Mouse (Mus musculus): Measurements from ENCODE around the gene Basp1. TPM values are rescaled to one million over a fixed set of nuclear protein-coding genes. Genes with fewer than 3 reads are reported as not detected.
A peak's percentile ranks its signal among the peaks of the same experiment; 100 is the strongest.
"Not testable (repeated sequence)": the region's sequence is repeated elsewhere in the genome, so short reads cannot be mapped to it uniquely, and the experiment has no call there.

The Basp1 gene
- total RNA-seq (2021) = 1 to 10 TPM; 1.9 to 2.4 TPM
- polyA plus RNA-seq (2012; rRNA removed) = 1.5 and 1.8 TPM in 2 replicates
- long read RNA-seq = 0 reads

DNA sequence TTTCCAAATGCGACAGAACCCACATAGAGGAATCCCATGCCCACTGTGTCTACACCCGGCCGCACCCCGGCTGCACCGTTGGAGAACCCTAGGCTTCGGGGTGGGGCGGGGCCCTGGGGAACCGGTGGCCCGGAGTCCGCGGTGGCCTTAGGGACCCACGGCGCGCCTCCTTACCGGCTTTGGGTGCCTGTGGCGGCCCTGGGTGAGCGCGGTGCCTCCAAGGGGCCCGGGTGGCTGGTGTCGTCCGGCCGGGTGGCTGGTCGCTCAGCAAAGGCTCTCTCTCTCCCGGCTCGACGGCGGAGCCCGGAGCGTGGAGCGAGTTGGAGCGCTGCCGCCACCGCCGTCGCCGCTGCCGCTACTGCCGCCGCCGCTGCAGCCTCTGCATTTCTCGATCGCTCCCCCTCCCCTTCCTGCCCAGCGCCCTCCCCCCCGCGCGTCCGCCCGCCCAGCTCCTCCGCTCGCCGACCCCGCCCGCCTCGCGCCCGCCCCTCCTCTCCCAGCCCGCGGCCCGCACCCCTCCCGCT is at the start of gene Basp1:
Gene Basp1 (minus strand): TSS at position 387 of the 524 bp plus-strand sequence.
- WGBS = under 1% methylated on average over 40 of the region's 60 CpGs
- intact Hi-C loops (cut with DNase I) = loop anchor here (5.0 to 10.0 kb wide), 3 partner anchors 269 to 571 kb away; partner anchors contain the start of gene Zfp622
- H3K27me3 ChIP-seq (ENCODE audit: control insufficient read depth, insufficient read depth, low read length) = peaks cover 7% of the 10 kb centered on the region
- peak; percentile 51 to 65 for DNase-seq
- H3K79me2 ChIP-seq (replicated peaks; ENCODE audit: control insufficient read depth, insufficient read depth, low read length) = no peaks in the 10 kb centered on the region
- H3K9ac ChIP-seq (ENCODE audit: low read depth, low read length) = peak within 1 kb of the TSS; percentile 61
- H3K27ac ChIP-seq = no peak within 1 kb of the TSS
- peak within 1 kb of the TSS; percentile 52 for H3K4me3 ChIP-seq
- H3K4me1 ChIP-seq (ENCODE audit: control insufficient read depth, insufficient read depth, low read length) = peaks cover 2% of the 10 kb centered on the region; the same call in 1 of the 2 replicates
- H3K36me3 ChIP-seq (ENCODE audit: control insufficient read depth, insufficient read depth, low read length) = no peaks in the 10 kb centered on the region
- no peak for TF ChIP-seq EP300 (IDR thresholded peaks at IDR 0.05; ENCODE audit: insufficient read depth, low read depth, low read length)
- no peak for TF ChIP-seq POLR2A (IDR thresholded peaks at IDR 0.05; ENCODE audit: insufficient read depth, low read depth, low read length)
- no peak for TF ChIP-seq CTCF (IDR thresholded peaks at IDR 0.05)

- not testable (repeated sequence) for H3K36me3 ChIP-seq (ENCODE audit: control insufficient read depth, insufficient read depth, low read length); H3K9ac ChIP-seq (ENCODE audit: low read depth, low read length); DNase-seq; H3K79me2 ChIP-seq (replicated peaks; ENCODE audit: control insufficient read depth, insufficient read depth, low read length); H3K27me3 ChIP-seq (ENCODE audit: control insufficient read depth, insufficient read depth, low read length); H3K4me1 ChIP-seq (ENCODE audit: control insufficient read depth, insufficient read depth, low read length); H3K4me3 ChIP-seq; H3K27ac ChIP-seq
- intact Hi-C loops (cut with DNase I) = loop anchor here (5.0 kb wide), 1 partner anchor 119 kb away; no protein-coding TSS in a partner anchor
Observed at GRCm38 (mm10) chr15:25463076-25463475, 49.5 kb upstream of the Basp1 start.

- no peaks in the 10 kb centered on the region for H3K27me3 ChIP-seq (ENCODE audit: control insufficient read depth, insufficient read depth, low read length)
- no peak overlapping the region for H3K27ac ChIP-seq
- H3K36me3 ChIP-seq (ENCODE audit: control insufficient read depth, insufficient read depth, low read length) = peaks cover 3% of the 10 kb centered on the region
- DNase-seq = no peak
- no peak overlapping the region for H3K9ac ChIP-seq (ENCODE audit: low read depth, low read length)
- H3K4me3 ChIP-seq = no peak overlapping the region
- TF ChIP-seq CTCF (IDR thresholded peaks at IDR 0.05) = no peak
- no peak for TF ChIP-seq EP300 (IDR thresholded peaks at IDR 0.05; ENCODE audit: insufficient read depth, low read depth, low read length)
- no peak for TF ChIP-seq POLR2A (IDR thresholded peaks at IDR 0.05; ENCODE audit: insufficient read depth, low read depth, low read length)
- no peaks in the 10 kb centered on the region for H3K79me2 ChIP-seq (replicated peaks; ENCODE audit: control insufficient read depth, insufficient read depth, low read length)
- intact Hi-C loops (cut with DNase I) = loop anchor here (5.0 kb wide), 1 partner anchor 120 kb away; no protein-coding TSS in a partner anchor
- 86% methylated on average over 6 of the region's 6 CpGs for WGBS
- H3K4me1 ChIP-seq (ENCODE audit: control insufficient read depth, insufficient read depth, low read length) = peaks cover 2% of the 10 kb centered on the region
Observed at GRCm38 (mm10) chr15:25462056-25462762, 48.6 kb upstream of the Basp1 start.

- Histone ChIP-seq H3K27ac (peak overlapping the region; percentile 81), H3K4me1 (ENCODE audit: control insufficient read depth, insufficient read depth, low read length) (peaks cover 2% of the 10 kb centered on the region), H3K36me3 (ENCODE audit: control insufficient read depth, insufficient read depth, low read length) (peaks cover 3% of the 10 kb centered on the region), H3K9ac (ENCODE audit: low read depth, low read length) (no peak overlapping the region), H3K79me2 (replicated peaks; ENCODE audit: control insufficient read depth, insufficient read depth, low read length) (no peaks in the 10 kb centered on the region), H3K27me3 (ENCODE audit: control insufficient read depth, insufficient read depth, low read length) (no peaks in the 10 kb centered on the region), H3K4me3 (no peak overlapping the region)
- DNase-seq = peak in 1 of 2 experiments; percentile 9
- WGBS = 18% methylated on average over 7 of the region's 7 CpGs
- peak; percentile 28; the same call in 1 of the 2 replicates for TF ChIP-seq POLR2A (IDR thresholded peaks at IDR 0.05; ENCODE audit: insufficient read depth, low read depth, low read length)
- no peak for TF ChIP-seq CTCF (IDR thresholded peaks at IDR 0.05)
- TF ChIP-seq EP300 (IDR thresholded peaks at IDR 0.05; ENCODE audit: insufficient read depth, low read depth, low read length) = no peak
- intact Hi-C loops (cut with DNase I) = loop anchor here (2.0 to 5.0 kb wide), 2 partner anchors 17 to 122 kb away; no protein-coding TSS in a partner anchor
Observed at GRCm38 (mm10) chr15:25459901-25460300, 46.3 kb upstream of the Basp1 start.

- no peak for DNase-seq
Observed at GRCm38 (mm10) chr15:25457421-25457820, 43.9 kb upstream of the Basp1 start.

GRCm38 (mm10) chr15:25453538-25453937 is 40.0 kb upstream of the Basp1 start:
- H3K4me3 ChIP-seq = no peak overlapping the region
- no peak overlapping the region for H3K9ac ChIP-seq (ENCODE audit: low read depth, low read length)
- no peak for TF ChIP-seq CTCF (IDR thresholded peaks at IDR 0.05)
- TF ChIP-seq EP300 (IDR thresholded peaks at IDR 0.05; ENCODE audit: insufficient read depth, low read depth, low read length) = no peak
- no peak for TF ChIP-seq POLR2A (IDR thresholded peaks at IDR 0.05; ENCODE audit: insufficient read depth, low read depth, low read length)
- H3K79me2 ChIP-seq (replicated peaks; ENCODE audit: control insufficient read depth, insufficient read depth, low read length) = no peaks in the 10 kb centered on the region
- intact Hi-C loops (cut with DNase I) = no loop called here
- H3K36me3 ChIP-seq (ENCODE audit: control insufficient read depth, insufficient read depth, low read length) = no peaks in the 10 kb centered on the region
- H3K4me1 ChIP-seq (ENCODE audit: control insufficient read depth, insufficient read depth, low read length) = no peaks in the 10 kb centered on the region
- H3K27ac ChIP-seq = no peak overlapping the region
- no peak for DNase-seq
- WGBS = 89% methylated on average over 3 of the region's 3 CpGs
- no peaks in the 10 kb centered on the region for H3K27me3 ChIP-seq (ENCODE audit: control insufficient read depth, insufficient read depth, low read length)

More at GRCm38 (mm10) chr15:25457421-25457820, 43.9 kb upstream of the Basp1 start:
- no peak overlapping the region for H3K4me3 ChIP-seq
- H3K9ac ChIP-seq (ENCODE audit: low read depth, low read length) = no peak overlapping the region
- peaks cover 3% of the 10 kb centered on the region for H3K36me3 ChIP-seq (ENCODE audit: control insufficient read depth, insufficient read depth, low read length)
- H3K79me2 ChIP-seq (replicated peaks; ENCODE audit: control insufficient read depth, insufficient read depth, low read length) = no peaks in the 10 kb centered on the region
- no peak overlapping the region for H3K27ac ChIP-seq
- TF ChIP-seq POLR2A (IDR thresholded peaks at IDR 0.05; ENCODE audit: insufficient read depth, low read depth, low read length) (no peak), CTCF (IDR thresholded peaks at IDR 0.05) (no peak), EP300 (IDR thresholded peaks at IDR 0.05; ENCODE audit: insufficient read depth, low read depth, low read length) (no peak)
- 73% methylated on average over 2 of the region's 2 CpGs for WGBS
- intact Hi-C loops (cut with DNase I) = no loop called here
- no peaks in the 10 kb centered on the region for H3K27me3 ChIP-seq (ENCODE audit: control insufficient read depth, insufficient read depth, low read length)
- peaks cover 2% of the 10 kb centered on the region for H3K4me1 ChIP-seq (ENCODE audit: control insufficient read depth, insufficient read depth, low read length)
